Mouse (Mus musculus) bone marrow, adult 2 months (tissue): ENCODE measurements around the gene Degs2.

Experiments used
- CTCF ChIP-seq: fragments of 200-500 bp; IDR thresholded peaks from 2 replicates; pipeline ENCODE4 v1.5.1; 2011; ENCODE audit warnings: low read length, control low read depth; ENCODE audit not compliant: control insufficient read depth, insufficient read depth
- POLR2A ChIP-seq: fragments of 200-500 bp; IDR thresholded peaks from 2 replicates; pipeline ENCODE4 v1.6.1; 2011; ENCODE audit warnings: low read depth, mild to moderate bottlenecking, control low read depth, low read length, borderline replicate concordance; ENCODE audit not compliant: control insufficient read depth

GRCm38 (mm10) chr12:108737838-108738237 is 35.7 kb upstream of the Degs2 start:
- TF ChIP-seq CTCF: no peak
- no peak for TF ChIP-seq POLR2A
